Mouse (Mus musculus) heart, embryonic 11.5 days (tissue): ENCODE measurements around the gene Gm11983. TPM values are rescaled to one million over a fixed set of nuclear protein-coding genes. Genes with fewer than 3 reads are reported as not detected.
"Not testable (repeated sequence)": the region's sequence is repeated elsewhere in the genome, so short reads cannot be mapped to it uniquely, and the experiment has no call there.

Source experiments
- ATAC-seq: fragments of 200-750 bp; cut with Nextera tagmentation; replicated peaks from 2 replicates; pipeline ENCODE4 v1.8.0; 2017; ENCODE audit warnings: moderate library complexity; ENCODE audit not compliant: insufficient number of reproducible peaks, low FRiP score, low TSS enrichment
- H3K27ac ChIP-seq: fragments of 300-500 bp; sonication (generic); 2 replicates; pipeline ENCODE4 v1.5.1; 2014; ENCODE audit warnings: mild to moderate bottlenecking, low read depth, low read length
- H3K27me3 ChIP-seq: fragments of 300-500 bp; sonication (generic); 2 replicates; pipeline ENCODE4 v1.6.1; 2014; ENCODE audit warnings: mild to moderate bottlenecking, low read length, mixed read lengths; ENCODE audit not compliant: control insufficient read depth, insufficient read depth
- H3K36me3 ChIP-seq: fragments of 300-500 bp; sonication (generic); 2 replicates; pipeline ENCODE4 v1.6.1; 2014; ENCODE audit warnings: mild to moderate bottlenecking, low read length, moderate library complexity, mixed read lengths; ENCODE audit not compliant: control insufficient read depth, insufficient read depth
- H3K4me1 ChIP-seq: fragments of 300-500 bp; sonication (generic); 2 replicates; pipeline ENCODE4 v1.6.1; 2014; ENCODE audit warnings: low read length; ENCODE audit not compliant: control insufficient read depth, insufficient read depth
- H3K4me2 ChIP-seq: fragments of 300-500 bp; sonication (generic); 2 replicates; pipeline ENCODE4 v1.6.1; 2014; ENCODE audit warnings: mild to moderate bottlenecking, moderate library complexity
- H3K4me3 ChIP-seq: fragments of 300-500 bp; sonication (generic); 2 replicates; pipeline ENCODE4 v1.5.1; 2014; ENCODE audit warnings: low read depth, low read length
- H3K9ac ChIP-seq: fragments of 300-500 bp; sonication (generic); 2 replicates; pipeline ENCODE4 v1.6.1; 2014; ENCODE audit warnings: mild to moderate bottlenecking, low read depth, low read length, moderate library complexity
- H3K9me3 ChIP-seq: fragments of 300-500 bp; sonication (generic); replicated peaks from 2 replicates; pipeline ENCODE4 v1.6.1; 2016; ENCODE audit warnings: low read length; ENCODE audit not compliant: control insufficient read depth
- WGBS: fragments of 180-500 bp; shearing (Covaris S2); extraction: QIAGEN DNeasy Blood & Tissue Kit; methylation state at CpG from one replicate; pipeline ENCODE4 v1.1.7; 2014; ENCODE audit not compliant: insufficient replicate concordance; 5-methylcytosine and 5-hydroxymethylcytosine counted together
- polyA plus RNA-seq: library from polyadenylated mRNA; unstranded; fragments of >200 nt; fragmentation: Nextera tagmentation; extraction: Ambion mirVana; gene quantifications from 2 replicates; pipeline ENCODE4 v1.2.1, GENCODE M21; 2014

Gene Gm11983
- polyA plus RNA-seq, 1 experiment from 2014 or later, result not detected

DNA sequence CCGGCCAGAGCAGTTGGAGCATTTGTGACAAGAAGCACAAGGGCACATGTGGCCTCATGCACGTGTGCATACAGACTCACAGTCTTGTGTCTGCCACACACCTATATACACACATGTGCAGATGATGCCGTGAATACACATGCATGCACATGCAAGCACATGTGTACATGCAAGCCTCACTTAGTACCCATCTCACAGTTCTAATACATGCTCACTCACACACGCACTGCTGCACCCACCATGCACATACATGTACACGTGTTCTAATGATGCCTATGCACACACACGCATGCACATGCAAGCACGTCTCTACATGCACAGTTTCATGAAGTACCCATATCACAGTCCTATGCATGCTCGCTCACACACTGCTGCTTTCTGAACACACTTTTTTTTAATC, 21.6 kb upstream of the Gm11983 start:
- H3K27me3 ChIP-seq, result no peaks in the 10 kb centered on the region
- peaks cover 6% of the 10 kb centered on the region; the same call in 1 of the 2 replicates for H3K4me1 ChIP-seq
- H3K27ac ChIP-seq, result no peak overlapping the region
- 83% methylated on average over 8 of the region's 8 CpGs for WGBS
- no peak overlapping the region for H3K4me2 ChIP-seq
- no peaks in the 10 kb centered on the region for H3K9me3 ChIP-seq
- no peak for ATAC-seq
- no peak overlapping the region for H3K4me3 ChIP-seq
- H3K9ac ChIP-seq, result no peak overlapping the region
- H3K36me3 ChIP-seq, result no peaks in the 10 kb centered on the region

- H3K4me3 ChIP-seq, result no peak overlapping the region
Observed at GRCm38 (mm10) chr11:6855942-6856341, 18.5 kb upstream of the Gm11983 start.

GRCm38 (mm10) chr11:6853366-6853765, 15.9 kb upstream of the Gm11983 start:
- 68% methylated on average over 4 of the region's 4 CpGs for WGBS
- H3K4me3 ChIP-seq, H3K4me2 ChIP-seq, ATAC-seq, H3K9ac ChIP-seq, H3K9me3 ChIP-seq, H3K36me3 ChIP-seq, H3K27me3 ChIP-seq, H3K27ac ChIP-seq, H3K4me1 ChIP-seq: not testable (repeated sequence)

More at GRCm38 (mm10) chr11:6855942-6856341, 18.5 kb upstream of the Gm11983 start:
- H3K9me3 ChIP-seq, result no peaks in the 10 kb centered on the region
- no peak overlapping the region for H3K9ac ChIP-seq
- no peak for ATAC-seq
- no peak overlapping the region for H3K27ac ChIP-seq
- no peaks in the 10 kb centered on the region for H3K36me3 ChIP-seq
- H3K27me3 ChIP-seq, result no peaks in the 10 kb centered on the region
- H3K4me2 ChIP-seq, result no peak overlapping the region
- WGBS, result 80% methylated on average over 3 of the region's 3 CpGs
- peaks cover 5% of the 10 kb centered on the region; the same call in 1 of the 2 replicates for H3K4me1 ChIP-seq

GRCm38 (mm10) chr11:6843831-6844230, 6.4 kb upstream of the Gm11983 start:
- no peaks in the 10 kb centered on the region for H3K4me1 ChIP-seq
- H3K9ac ChIP-seq, result no peak overlapping the region
- ATAC-seq, result no peak
- H3K4me3 ChIP-seq, result no peak overlapping the region
- H3K27me3 ChIP-seq, result no peaks in the 10 kb centered on the region
- WGBS, result 80% methylated on average over 2 of the region's 2 CpGs
- H3K36me3 ChIP-seq, result no peaks in the 10 kb centered on the region
- no peaks in the 10 kb centered on the region for H3K9me3 ChIP-seq
- H3K4me2 ChIP-seq, result no peak overlapping the region
- H3K27ac ChIP-seq, result no peak overlapping the region

DNA sequence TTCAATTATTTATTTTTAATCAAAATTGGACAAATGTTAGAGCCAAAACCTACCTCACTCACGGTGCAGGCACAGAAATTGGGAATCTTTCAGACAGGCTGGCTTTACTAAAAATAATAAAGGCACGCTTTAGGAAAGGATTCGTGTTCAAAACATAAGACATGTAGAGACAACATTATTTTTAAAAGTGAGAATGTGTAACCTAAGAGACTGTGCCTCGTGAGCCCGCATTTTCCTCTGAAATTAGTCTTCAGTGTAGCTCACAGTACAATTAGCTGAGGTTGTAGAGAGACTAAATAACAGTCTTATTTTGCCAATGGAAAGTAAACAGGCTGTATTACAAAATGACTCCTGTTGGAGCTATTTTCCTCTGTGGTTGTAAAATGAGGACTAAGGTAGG, 4.7 kb upstream of the Gm11983 start:
- Histone ChIP-seq H3K27me3 (no peaks in the 10 kb centered on the region), H3K9ac (no peak overlapping the region), H3K4me2 (no peak overlapping the region), H3K27ac (no peak overlapping the region), H3K4me3 (no peak overlapping the region), H3K4me1 (no peaks in the 10 kb centered on the region), H3K9me3 (no peaks in the 10 kb centered on the region), H3K36me3 (no peaks in the 10 kb centered on the region)
- WGBS, result 83% methylated on average over 5 of the region's 5 CpGs
- ATAC-seq, result no peak

GRCm38 (mm10) chr11:6840775-6841174, 3.3 kb upstream of the Gm11983 start:
- Histone ChIP-seq H3K27ac (no peak overlapping the region), H3K9ac (no peak overlapping the region), H3K36me3 (no peaks in the 10 kb centered on the region), H3K4me2 (no peak overlapping the region), H3K4me3 (no peak overlapping the region), H3K9me3 (no peaks in the 10 kb centered on the region), H3K27me3 (no peaks in the 10 kb centered on the region), H3K4me1 (no peaks in the 10 kb centered on the region)
- 57% methylated on average over 3 of the region's 3 CpGs for WGBS
- no peak for ATAC-seq

GRCm38 (mm10) chr11:6834636-6835035, 2.8 kb downstream of the Gm11983 start:
- no peak for ATAC-seq
- Histone ChIP-seq H3K9me3 (no peaks in the 10 kb centered on the region), H3K4me1 (no peaks in the 10 kb centered on the region), H3K9ac (no peak overlapping the region), H3K4me3 (no peak overlapping the region), H3K36me3 (no peaks in the 10 kb centered on the region), H3K4me2 (no peak overlapping the region), H3K27ac (no peak overlapping the region), H3K27me3 (no peaks in the 10 kb centered on the region)
- 70% methylated on average over 13 of the region's 13 CpGs for WGBS

DNA sequence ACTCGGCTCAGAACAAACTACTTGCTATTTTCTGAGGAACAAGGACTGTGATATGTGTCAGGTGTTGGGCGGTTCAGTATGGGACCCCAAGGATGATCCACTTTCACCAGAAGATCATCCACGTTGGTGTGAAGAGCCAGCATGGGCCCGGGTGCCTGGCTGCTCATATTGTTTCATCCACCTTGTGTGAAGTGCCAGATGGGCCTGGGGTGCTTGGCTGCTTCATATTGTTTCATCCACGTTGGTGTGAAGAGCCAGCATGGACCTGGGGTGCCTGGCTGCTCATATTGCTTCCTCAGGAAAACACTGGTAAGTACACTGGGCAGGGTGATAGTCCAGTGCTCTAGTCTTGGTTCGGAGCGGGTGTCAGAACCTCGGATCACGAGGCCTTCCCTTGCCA, 3.7 kb downstream of the Gm11983 start:
- H3K4me3 ChIP-seq, result no peak overlapping the region
- H3K27me3 ChIP-seq, result no peaks in the 10 kb centered on the region
- ATAC-seq, result no peak
- no peaks in the 10 kb centered on the region for H3K4me1 ChIP-seq
- no peak overlapping the region for H3K27ac ChIP-seq
- H3K4me2 ChIP-seq, result no peak overlapping the region
- WGBS, result 86% methylated on average over 9 of the region's 9 CpGs
- no peaks in the 10 kb centered on the region for H3K36me3 ChIP-seq
- H3K9me3 ChIP-seq, result no peaks in the 10 kb centered on the region
- no peak overlapping the region for H3K9ac ChIP-seq

DNA sequence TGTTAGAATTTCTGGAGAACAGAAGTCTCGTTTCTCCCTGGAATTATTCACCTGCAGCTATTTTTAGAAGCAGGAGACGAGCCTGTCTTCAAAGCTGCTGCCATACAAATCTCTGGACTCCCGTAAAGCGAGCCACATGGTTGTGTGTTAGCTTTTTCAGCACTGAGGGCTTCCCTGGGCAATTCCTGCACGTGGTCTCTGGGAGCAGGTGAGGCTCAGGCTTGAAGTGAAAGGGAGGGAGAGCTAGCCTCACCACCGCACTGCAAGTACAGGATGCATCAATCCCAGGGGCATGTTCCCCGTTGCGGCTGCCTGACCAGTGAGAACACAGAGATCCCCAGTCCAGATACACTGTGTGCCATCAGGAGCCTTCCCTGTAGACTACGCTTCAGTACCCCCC, 5.5 kb downstream of the Gm11983 start:
- no peak overlapping the region for H3K9ac ChIP-seq
- 45% methylated on average over 9 of the region's 9 CpGs for WGBS
- no peak overlapping the region for H3K27ac ChIP-seq
- H3K4me1 ChIP-seq, result no peaks in the 10 kb centered on the region
- ATAC-seq, result no peak
- H3K9me3 ChIP-seq, result no peaks in the 10 kb centered on the region
- H3K27me3 ChIP-seq, result no peaks in the 10 kb centered on the region
- no peaks in the 10 kb centered on the region for H3K36me3 ChIP-seq
- no peak overlapping the region for H3K4me2 ChIP-seq
- H3K4me3 ChIP-seq, result no peak overlapping the region
